Mouse (Mus musculus) adrenal gland, postnatal 4 days (tissue): ENCODE measurements at regions not wholly inside any gene's neighbourhood (a gene's known extent, or its start where the extent isn't known, plus 50 kb on each side); places are given as distances from the start of the nearest gene placed in this dataset.
"Not testable (repeated sequence)": the region's sequence is repeated elsewhere in the genome, so short reads cannot be mapped to it uniquely, and the experiment has no call there.

Experiments
- DNase-seq, 2 experiments: peaks; one replicate each; pipeline ENCODE4 v3.0.0; 2021 to 2022; ENCODE audit warnings: low spot score in 2 of 2, mixed read lengths in 2 of 2

DNA sequence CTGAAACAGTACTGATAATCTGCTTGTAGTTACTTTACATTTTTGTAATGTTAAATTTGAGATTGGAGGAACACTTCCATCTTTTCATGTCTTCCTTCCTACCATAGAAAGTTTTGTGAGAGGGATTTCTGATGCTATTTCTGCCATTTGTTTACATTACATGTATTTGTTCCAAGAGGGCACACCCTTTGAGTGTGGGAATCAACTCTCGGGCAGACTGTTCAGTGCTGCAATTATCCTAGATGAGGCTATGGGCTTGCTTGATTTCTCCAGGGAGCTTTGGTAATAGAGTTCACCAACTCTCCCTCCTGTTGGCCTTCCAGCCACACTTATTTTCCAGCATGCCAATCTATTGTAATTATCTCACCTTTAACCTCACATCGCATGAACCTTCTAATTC, 52.4 kb downstream of the Gm13691 start:
- DNase-seq: no peak

DNA sequence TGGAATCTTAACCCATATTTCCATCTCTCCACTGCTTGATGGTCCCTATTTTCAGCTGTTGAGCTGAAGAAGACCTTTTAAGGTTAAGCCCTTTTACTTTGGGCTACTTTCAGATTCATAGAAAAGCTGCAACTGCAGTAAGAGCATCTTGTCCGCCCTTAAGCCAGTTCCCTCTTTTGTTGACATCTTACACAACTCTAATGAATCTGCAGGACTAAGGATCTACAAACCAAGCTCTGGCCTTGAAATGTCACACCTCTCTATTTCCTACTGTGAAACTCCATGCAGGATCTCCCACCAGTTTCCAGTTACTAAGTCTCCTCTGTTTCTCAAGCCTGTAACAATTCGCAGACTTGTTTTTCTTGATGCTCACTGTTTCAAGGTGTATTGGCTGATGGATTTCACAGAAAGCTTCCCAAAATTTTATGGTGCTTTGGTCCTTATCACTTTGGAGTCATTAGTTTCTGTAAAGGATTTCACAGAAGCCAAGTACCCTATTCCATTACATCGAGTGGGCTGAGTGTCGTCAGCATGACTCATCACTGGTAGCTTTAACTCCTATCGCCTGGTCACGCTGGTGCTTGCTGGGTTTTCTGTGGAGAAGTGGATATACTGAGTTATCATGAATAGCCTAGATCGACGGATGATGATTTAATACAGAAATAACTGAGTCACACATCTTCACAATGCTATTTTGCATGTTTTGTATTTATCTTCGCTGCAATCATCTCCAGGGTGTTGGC, 58.2 kb downstream of the Gm13691 start:
- no peak for DNase-seq

DNA sequence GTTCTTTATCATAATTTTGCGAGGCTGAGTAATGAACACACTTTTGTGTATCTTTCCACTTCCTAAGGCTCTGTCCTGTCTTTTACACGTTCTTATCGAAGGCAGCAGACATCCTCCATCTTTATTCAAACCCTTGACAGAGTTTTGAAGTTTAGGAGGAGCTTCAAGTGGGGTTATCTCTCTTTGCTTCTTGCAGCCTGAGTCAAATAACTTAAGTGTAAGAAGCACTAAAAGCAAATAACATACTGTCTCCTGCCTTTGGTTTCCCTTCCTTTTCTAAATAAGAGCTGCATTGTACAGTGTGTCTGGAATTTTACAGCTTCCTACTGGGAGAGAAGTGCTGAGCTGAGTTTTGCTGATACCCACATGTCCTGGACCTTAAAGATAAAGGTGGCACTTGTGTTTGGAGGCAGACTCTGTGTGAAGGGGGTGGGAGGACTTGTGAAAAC, 61.6 kb downstream of the Gm13691 start:
- DNase-seq: no peak

DNA sequence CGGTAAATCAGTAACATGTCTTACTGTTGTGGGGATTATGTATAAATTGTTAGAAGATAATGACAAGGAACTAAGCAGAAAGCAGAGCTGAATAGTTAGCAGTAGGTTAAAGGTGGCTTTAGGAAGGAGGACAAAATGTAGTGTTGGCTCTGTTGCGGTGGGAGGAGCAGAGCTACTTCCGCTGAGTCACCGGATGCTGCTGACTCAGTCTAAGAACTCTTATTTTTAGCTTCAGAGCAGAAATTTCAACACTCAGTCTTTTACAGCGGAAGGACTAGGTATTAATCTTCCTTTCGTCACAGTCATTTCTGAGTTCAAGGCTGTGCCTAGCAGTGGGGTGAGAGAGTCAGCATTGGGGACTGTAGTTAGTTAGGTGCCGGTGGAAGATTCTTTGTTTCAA, 68.9 kb downstream of the Gm13691 start:
- no peak for DNase-seq

DNA sequence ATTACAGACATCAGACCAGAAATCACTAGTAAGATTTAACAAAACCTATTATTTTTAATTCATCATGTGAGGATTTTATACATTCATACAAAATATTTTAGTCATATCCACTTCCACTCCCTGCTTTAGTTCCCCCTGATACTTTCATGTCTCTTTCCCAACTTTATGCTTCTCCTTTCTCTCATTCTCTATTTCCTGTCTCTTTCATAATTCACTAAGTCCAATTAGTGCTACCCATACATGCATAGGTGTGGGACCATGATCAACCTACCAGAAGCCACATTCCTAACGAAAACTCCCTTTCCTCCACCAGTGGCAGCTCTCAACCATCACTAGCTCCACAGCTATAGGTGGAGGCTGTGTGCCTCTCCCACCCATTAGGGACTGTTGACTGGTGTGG, 70.9 kb downstream of the Gm13691 start:
- DNase-seq: no peak

DNA sequence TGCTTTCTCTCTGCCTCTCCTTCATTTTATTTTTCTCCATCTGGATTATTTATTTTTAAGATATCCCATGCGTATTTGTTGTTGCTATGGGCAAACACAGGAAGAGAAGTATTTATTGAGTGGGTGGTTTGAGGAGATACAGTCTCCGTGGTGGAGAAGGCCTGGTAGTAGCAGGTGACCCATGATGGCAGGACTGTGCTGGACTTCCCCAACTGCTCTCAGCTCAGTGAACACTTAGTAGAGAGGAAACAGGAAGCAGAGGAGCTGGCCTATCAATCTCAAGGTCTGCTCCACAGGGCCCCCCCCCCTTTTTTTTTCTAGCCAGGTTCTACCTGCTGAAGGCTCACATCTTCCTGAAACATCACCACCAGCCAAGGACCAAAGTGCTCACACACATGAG, 74.0 kb downstream of the Gm13691 start:
- DNase-seq: no peak

DNA sequence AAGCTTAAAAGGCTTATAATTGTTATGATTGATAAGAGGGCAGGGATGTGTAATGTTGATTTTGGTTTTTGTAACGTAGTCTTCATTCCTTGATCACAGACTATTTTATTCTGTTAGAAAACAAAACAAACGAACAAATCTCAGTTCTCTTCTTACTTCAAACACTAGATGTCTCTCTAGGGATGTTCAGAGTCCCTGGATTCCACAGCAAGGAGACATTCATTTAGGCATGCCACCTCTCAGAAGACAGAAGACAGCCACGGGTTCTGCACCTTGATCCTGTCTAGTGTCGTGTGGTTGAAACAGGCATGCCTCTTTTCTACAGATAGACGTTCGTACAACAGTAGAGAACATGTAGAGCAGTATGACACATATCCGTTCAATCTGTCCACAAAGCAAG, 74.7 kb downstream of the Gm13691 start:
- no peak for DNase-seq

DNA sequence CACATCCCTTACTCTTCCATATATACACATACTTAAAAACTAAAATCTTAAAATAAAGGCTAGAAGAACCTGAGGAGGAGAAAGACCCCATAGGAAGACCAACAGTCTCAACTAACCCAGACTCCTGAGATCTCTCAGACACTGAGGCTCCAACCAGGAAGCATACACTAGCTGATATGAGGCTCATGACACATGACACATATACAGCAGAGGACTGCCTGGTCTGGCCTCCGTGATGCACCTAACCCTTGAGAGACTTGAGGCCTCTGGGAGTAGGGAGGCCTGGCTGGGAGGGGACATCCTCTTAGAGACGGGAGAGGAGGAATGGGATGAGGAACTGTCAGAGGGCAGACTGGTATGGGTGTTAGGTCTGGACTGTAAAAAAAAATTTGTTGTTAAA, 75.4 kb downstream of the Gm13691 start:
- no peak for DNase-seq

DNA sequence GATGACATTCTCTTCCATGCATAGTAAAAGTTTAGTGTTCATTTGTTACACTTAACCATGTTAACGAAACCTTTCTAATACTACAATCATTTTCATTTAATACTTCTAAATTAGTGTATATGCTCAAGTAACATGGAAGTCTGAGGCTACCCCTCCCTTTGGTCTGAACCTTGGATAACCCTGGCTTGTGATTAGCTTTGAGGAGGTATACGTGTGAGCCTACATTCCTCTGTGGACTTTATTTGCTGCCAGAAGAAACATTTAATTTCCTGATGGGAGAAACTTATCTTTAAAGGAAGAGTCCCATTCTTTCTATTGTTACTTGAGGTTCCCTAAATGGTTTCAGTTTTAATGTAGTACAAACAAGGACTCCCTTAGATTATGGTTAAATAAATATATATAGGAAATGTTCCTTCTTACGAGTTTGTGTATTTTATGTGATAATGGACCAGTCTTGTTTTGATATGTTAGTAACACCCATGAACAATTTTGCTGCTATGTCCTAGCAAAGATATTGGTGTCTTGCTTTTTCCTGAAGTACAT, 75.9 kb downstream of the Gm13691 start:
- no peak for DNase-seq

DNA sequence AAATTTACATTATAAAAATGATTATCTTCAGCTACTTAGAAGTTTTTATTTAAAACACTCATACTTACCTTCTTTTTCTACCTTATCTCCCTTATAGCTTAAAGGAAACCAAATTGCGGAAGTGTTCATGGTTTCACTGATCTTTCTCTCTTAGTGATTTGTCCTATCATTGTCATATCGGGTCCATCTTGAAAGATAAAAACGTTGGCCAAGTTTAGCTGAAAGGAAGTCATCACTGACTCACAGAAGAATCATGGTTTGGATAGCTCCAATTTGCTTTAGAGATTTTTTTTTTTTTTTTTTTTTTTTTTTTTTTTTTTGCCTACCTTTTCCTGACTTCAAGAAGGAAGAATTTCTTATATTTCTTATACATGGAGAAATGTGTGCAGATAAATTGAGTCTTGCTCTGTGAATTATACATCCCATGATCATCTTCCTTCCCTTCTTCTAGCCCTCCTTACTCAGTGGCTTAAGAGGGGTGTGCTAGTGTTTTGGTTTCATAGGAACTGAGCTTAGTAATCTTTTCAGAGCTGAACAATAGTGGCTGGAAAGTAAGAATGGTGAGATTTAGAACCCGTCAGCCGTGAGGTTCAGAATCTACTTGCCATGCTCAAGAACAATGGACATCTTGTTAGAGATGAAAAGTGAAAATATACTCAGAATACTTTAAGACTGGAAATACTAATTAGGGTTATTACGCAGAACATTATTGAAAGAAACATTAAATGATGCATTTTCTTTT, 76.6 kb downstream of the Gm13691 start:
- no peak for DNase-seq

DNA sequence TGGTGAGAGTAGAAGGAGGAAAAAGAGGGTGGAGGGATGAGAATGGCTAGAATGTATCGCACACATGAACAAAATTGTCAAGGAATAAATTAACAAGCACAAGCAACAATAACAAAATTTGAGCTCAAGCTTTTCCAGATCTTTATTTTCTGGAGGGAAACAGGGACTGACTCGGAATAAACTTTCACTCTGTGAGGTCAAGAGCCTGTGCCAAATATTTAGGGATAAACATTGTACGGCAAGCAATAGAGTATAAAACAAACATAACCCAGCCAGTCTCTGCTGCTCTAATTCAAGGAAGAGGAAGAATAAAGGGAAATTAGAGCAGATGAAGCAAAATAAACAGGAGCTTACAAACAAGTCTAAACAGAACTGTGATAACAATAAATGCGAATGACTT, 78.3 kb downstream of the Gm13691 start:
- DNase-seq: no peak

DNA sequence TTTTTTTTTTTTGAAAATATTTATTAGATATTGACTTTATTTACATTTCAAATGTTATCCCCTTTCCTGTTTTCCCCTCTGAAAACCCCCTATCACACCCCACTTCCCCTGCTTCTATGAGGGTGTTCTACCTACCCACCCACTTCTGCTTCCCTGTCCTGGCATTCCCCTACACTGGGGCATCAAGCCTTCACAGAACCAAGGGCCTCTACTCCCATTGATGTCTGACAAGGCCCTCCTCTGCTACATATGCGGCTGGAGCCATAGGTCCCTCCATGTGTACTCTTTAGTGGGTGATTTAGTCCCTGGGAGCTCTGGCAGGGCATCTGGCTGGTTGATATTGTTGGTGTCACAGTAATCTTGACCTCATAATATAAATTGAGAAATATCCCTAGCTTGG, 79.1 kb downstream of the Gm13691 start:
- not testable (repeated sequence) for DNase-seq

DNA sequence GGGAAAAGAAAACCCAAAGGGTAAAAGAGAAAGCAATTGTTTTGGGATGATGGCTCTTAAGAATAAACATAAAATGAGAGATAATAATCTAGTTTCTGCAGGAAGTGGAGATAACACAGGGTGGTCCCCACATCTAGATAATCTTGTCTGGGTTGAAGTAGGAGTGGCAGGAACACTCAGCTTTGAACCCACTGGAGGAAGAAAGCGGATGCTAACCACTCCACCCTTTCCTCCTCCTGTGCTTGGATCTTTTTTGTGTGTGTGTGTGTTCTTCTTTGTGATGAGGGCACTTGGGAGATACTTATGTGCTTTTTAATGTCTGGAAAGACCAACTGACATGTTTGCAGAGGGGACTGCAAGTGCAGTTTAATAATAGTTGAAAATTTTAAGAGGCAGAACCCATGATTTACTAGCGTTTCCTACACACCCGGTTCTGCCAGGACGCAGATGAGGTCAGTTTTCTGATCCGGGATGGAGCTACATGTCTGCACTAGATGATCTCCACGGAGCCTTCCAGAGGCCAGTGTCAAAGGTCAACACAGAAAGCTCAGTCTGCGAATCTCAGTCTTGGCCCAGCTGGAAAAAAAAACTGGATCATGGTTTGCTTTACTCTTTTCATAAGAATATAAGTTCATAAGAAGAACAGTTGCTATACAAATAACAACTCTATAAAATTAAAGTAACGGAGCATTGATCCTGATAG, 82.7 kb downstream of the Gm13691 start:
- DNase-seq: no peak

DNA sequence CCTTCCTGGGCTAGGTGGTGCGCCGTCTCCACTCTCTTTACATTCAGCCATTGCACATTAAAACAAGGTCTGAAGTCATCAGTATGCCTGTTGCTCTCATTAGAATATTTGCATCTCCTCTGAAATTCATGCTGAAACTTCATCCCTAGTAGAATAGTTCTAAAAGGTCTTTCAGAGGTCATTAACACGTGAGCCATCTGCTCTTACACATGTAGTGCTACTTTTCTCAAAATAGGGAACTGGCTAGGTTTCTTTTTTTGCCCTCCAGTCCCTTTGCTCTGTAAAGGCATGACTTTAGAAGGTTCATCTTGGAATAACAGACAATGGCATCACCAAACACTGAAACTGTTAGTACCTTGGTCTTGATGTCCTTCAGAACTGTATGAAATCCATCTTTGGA, 85.6 kb downstream of the Gm13691 start:
- no peak for DNase-seq

DNA sequence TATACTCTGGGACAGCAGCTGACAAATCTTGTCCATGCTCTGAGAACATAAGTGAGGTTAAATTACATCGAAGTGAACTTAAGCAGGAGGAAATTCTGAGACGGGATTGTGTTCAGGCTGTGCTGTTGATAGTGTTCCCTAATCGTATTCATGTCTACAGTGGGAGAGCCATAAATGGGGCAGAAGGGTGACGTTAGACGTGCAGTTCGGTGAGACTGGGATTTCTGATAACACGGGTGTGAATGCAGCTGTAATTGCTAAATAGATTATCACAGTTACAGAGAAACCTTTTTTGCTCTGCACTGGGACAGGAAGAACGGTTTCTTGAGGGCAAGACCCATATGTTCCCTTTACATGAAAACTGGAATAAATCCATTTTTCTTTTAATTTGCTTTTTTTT, 88.9 kb downstream of the Gm13691 start:
- no peak for DNase-seq

DNA sequence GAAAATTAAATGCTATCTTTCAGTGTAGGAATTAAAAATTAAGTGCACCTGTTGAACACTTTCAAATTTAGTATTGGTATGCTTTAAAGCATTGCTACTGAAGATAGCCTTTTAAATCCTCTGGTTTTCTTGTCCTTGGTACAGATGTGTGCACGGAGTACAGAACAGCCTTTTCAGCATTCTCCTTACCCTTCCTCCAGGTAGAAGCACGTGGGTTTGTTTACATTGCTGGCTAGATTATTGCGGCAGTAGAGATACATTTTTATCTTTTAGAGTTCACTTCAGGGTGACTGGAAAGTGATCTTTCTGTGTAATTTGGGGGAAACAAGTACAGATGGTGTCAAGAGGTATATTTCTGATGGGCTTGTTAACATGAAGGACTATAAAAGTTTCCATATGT, 89.9 kb downstream of the Gm13691 start:
- no peak for DNase-seq

DNA sequence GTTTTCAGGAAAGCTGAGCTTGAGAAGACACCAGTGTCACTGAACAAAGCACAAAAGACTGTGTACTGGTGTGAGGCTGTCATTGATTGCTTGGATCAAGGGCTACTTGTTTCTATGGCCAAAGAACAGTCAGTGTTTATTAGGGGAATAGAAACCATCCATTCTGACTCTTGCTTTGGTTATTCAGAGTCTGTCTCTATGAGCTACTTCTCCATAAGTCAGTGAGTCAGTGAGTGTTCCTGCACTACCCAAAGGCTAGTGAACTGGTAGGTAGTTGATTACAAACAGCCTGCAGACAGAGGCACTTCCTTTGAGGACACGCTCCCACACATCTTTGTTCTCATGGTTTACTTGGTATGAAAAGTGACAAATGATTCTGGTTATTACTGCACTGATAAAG, 104.4 kb downstream of the Gm13691 start:
- DNase-seq: no peak

DNA sequence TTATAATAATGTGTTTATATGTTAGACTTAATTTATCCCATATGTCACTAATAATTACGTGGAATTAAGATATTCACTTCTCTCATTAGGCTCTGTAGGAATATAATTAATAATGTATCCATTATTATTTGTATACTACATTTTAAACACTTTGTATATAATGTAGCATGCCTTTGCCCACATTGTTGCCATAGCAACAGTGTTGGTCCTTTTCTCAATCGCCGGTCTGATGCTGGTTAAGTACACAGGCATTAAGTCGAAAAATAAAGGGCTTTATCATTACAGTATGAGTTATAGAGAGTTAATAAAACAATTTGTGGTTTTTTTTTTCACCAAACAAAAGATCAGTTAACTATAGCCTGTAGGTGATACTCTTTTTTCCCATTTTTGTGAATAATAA, 108.4 kb downstream of the Gm13691 start:
- DNase-seq: no peak

DNA sequence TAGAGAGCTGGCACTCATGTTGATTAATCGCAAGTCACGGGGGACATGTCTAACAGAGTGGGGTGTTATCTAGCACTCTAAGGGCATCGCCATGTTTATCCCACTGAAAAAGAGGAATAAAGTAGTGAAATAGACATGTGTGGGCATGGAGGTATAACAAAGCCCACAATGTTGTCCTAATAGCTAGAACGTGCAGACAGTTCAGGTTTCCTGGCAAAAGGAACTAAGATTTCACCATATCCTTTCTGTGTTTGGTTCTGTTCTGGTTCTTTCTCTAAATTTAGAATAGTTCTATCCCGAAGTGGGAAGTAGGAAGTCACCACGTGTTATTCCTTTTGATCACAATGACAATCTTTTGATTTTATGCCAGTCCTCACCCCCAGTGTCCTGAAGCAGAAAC, 123.2 kb downstream of the Gm13691 start:
- no peak for DNase-seq

DNA sequence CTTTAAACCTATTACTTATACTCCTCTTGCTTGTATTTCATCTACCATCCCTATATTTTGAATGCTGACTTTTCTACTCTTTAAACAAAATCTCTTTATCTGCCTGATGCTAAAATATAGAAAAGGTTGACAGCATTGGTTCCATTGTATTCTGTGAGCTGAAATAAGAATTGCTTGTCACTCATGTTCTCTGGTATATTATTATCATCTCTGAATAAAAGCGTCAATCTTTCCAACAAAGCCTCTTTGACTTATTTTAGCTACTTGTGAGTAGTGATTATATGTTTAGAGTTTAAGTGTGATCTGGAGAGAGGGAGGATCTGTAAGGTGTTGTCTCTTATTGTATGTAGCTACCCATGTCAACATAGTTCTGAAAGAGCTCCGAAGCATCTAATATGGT, 129.5 kb downstream of the Gm13691 start:
- DNase-seq: no peak

DNA sequence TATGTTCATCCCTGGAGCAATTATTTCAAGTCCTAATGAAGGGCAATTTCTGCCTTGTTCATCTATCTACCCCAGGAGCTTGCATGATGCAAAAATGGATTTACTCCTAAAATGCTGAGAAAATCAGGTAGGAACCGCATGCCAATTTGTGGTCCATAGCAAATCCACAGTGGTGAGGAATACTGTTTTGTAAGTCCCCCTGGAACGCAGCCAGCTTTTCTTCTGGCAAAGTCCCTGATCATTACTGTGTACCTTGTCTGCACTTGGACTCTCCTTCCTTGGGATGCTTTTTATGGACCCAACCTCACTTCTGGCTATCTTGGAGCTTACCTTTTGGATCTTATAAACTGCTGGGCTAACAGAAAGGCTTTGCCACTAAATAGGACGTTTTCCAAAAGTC, 137.2 kb downstream of the Gm13691 start:
- no peak for DNase-seq

DNA sequence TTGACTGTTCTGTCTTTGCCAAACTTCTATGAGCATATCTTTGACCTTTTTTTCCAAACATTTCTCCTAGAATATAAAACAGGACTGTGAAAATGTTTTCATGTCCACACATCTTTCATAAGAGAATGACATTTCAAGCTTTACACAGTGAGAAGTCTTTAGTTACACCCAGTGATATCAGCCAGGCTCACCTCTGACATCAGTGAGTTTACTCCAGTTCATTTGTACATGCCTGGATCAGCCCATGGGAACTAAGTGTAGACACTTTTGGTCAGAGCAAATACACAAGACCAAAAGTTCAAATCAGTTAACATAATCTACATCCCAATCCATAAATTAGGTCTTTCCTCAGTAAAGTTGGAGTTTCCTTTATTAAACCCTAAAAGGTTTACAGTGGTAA, 171.4 kb downstream of the Gm13691 start:
- no peak for DNase-seq
